Mouse (Mus musculus) liver, embryonic 13.5 days (tissue): ENCODE measurements around the gene Gm42906. TPM values are rescaled to one million over a fixed set of nuclear protein-coding genes. Genes with fewer than 3 reads are reported as not detected.
A peak's percentile ranks its signal among the peaks of the same experiment; 100 is the strongest.

Experiments
- ATAC-seq: fragments of 200-750 bp; cut with Nextera tagmentation; 2 replicates; pipeline ENCODE4 v1.8.0; 2017; ENCODE audit warnings: low read depth, mild to moderate bottlenecking, moderate number of reproducible peaks, moderate library complexity
- DNase-seq: peaks from one replicate; pipeline ENCODE4 v3.0.0; 2022
- H3K27ac ChIP-seq: fragments of 300-500 bp; sonication (generic); 2 replicates; pipeline ENCODE4 v1.5.1; 2015; ENCODE audit warnings: moderate library complexity, mild to moderate bottlenecking, inconsistent platforms
- H3K27me3 ChIP-seq: fragments of 300-500 bp; sonication (generic); 2 replicates; pipeline ENCODE4 v1.6.1; 2015; ENCODE audit warnings: mild to moderate bottlenecking, inconsistent platforms
- H3K36me3 ChIP-seq: fragments of 300-500 bp; sonication (generic); 2 replicates; pipeline ENCODE4 v1.6.1; 2015; ENCODE audit warnings: mild to moderate bottlenecking, inconsistent platforms
- H3K4me1 ChIP-seq: fragments of 300-500 bp; sonication (generic); replicated peaks from 2 replicates; pipeline ENCODE4 v1.6.1; 2015; ENCODE audit warnings: inconsistent platforms
- H3K4me2 ChIP-seq: fragments of 300-500 bp; sonication (generic); 2 replicates; pipeline ENCODE4 v1.6.1; 2015; ENCODE audit warnings: inconsistent platforms, mild to moderate bottlenecking, moderate library complexity
- H3K4me3 ChIP-seq: fragments of 300-500 bp; sonication (generic); replicated peaks from 2 replicates; pipeline ENCODE4 v1.5.1; 2015; ENCODE audit warnings: mild to moderate bottlenecking, inconsistent platforms
- H3K9ac ChIP-seq: fragments of 300-500 bp; sonication (generic); 2 replicates; pipeline ENCODE4 v1.6.1; 2015; ENCODE audit warnings: mild to moderate bottlenecking, inconsistent platforms
- H3K9me3 ChIP-seq: fragments of 300-500 bp; sonication (generic); replicated peaks from 2 replicates; pipeline ENCODE4 v1.6.1; 2016; ENCODE audit warnings: inconsistent platforms
- whole genome bisulfite sequencing: fragments of 180-500 bp; shearing (Covaris S2); methylation state at CpG from one replicate; pipeline ENCODE4 v1.1.7; 2015; ENCODE audit not compliant: insufficient replicate concordance; 5-methylcytosine and 5-hydroxymethylcytosine counted together
- polyA plus RNA-seq: library from polyadenylated mRNA; unstranded; fragments of >200 nt; fragmentation: Nextera tagmentation; extraction: Ambion mirVana; gene quantifications from 2 replicates; pipeline ENCODE4 v1.2.1, GENCODE M21; 2015

Gm42906 gene
- polyA plus RNA-seq, 1 experiment from 2014 or later = not detected

DNA sequence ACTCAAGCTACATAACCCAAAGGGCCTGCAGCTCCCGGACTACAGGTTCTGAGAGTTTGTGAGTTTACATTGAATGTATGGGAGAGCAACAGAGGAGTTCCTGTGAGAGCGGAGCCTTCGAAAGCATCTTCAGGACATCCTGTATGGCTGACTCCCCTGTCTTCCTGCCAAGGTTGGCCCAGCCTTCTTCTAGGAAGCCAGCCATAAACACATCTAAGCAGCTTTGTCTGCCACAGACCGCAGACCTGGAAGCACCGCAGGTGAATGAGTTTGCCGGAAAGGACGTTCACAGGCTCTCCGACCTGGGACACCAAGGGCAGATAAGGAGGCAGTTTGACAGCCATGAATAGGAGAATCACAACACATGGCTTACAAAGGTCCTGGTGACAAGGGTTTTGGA lies 246.7 kb downstream of the Gm42906 start:
- no peaks in the 10 kb centered on the region for H3K27me3 ChIP-seq
- H3K27ac ChIP-seq = no peak overlapping the region
- H3K4me3 ChIP-seq = no peak overlapping the region
- no peak overlapping the region for H3K4me2 ChIP-seq
- DNase-seq = no peak
- H3K36me3 ChIP-seq = no peaks in the 10 kb centered on the region
- H3K9ac ChIP-seq = no peak overlapping the region
- no peaks in the 10 kb centered on the region for H3K9me3 ChIP-seq
- WGBS = 81% methylated on average over 8 of the region's 8 CpGs
- no peak for ATAC-seq
- 0 out of 2 replicates have a peak, but pooled peaks cover 2% of the 10 kb centered on the region for H3K4me1 ChIP-seq

DNA sequence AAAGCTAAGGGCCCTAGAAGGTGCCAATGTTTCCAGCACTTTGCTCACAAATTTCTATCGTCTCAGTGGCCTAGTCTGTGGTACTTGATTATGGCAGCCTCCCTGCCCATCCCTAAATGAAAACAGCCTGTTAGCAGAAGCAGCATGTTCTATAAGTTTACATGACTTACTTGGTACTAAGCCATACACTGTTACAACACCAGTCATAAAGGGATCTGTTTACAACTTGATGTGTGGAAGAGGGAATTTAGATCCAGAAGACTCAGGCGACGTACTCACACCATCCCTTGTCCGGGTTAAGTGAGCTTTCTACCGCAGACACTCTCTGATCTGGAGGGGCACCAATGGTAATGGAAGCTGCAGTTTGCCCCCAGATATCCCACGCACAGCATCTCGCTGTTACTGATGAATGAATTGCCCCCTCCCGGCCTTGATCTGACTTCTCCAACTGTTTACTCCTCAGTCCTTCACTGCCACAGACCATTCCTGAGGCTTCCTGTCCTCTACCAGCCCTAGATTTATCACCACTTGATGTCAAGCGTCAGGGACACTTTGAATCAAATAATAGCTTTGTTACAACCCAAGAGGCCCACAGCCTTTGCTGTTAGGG lies 247.7 kb downstream of the Gm42906 start:
- no peak overlapping the region for H3K4me3 ChIP-seq
- no peak for DNase-seq
- H3K27me3 ChIP-seq = no peaks in the 10 kb centered on the region
- no peaks in the 10 kb centered on the region for H3K9me3 ChIP-seq
- no peaks in the 10 kb centered on the region for H3K36me3 ChIP-seq
- H3K4me1 ChIP-seq = peaks cover 3% of the 10 kb centered on the region; the same call in 1 of the 2 replicates
- no peak overlapping the region for H3K27ac ChIP-seq
- ATAC-seq = no peak
- H3K4me2 ChIP-seq = no peak overlapping the region
- 73% methylated on average over 9 of the region's 9 CpGs for WGBS
- no peak overlapping the region for H3K9ac ChIP-seq

DNA sequence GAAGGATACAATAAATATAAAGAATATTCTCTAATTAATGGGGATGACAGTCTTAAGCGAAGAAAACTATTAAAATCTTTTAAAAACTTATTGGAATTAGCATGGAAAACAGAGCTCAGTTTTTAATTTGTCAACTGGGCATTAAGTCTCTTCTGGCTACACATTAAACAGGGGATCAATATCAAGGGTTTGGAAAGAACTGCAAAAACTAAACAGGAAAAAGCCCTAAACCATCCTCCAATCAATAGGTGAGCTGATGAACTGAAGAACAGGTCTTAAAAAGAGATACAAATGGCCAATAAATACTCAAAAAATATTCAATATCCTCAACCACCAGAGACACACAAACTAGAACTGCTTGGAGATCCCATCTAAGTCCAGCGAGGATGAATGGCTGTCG lies 250.8 kb downstream of the Gm42906 start:
- Histone ChIP-seq H3K4me2 (no peak overlapping the region), H3K9ac (no peak overlapping the region), H3K9me3 (no peaks in the 10 kb centered on the region), H3K27ac (no peak overlapping the region), H3K36me3 (no peaks in the 10 kb centered on the region), H3K4me1 (peaks cover 9% of the 10 kb centered on the region; the same call in 1 of the 2 replicates), H3K4me3 (no peak overlapping the region), H3K27me3 (no peaks in the 10 kb centered on the region)
- DNase-seq (no peak), ATAC-seq (no peak)
- 69% methylated on average over 3 of the region's 3 CpGs for WGBS

DNA sequence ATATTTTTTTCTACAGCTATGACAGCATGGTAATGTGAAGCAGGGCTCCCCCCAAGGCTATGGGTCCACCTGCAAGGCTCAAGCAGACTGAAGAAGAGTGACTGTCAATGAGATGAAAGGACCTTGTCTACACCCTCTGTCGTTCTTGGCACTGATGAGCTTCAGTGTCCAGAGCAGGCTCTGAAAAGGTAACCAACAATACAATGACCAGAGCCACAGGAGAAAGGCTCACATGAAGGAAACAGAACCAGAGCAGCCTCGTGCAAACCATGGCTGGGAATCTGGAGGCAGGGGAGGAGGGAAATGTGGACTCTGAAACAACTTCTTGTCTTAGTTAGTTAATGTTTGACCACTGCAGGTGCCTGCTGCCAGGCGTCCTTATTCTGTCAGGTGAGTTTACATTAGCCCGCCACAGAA lies 252.1 kb downstream of the Gm42906 start:
- Histone ChIP-seq H3K27me3 (no peaks in the 10 kb centered on the region), H3K9me3 (no peaks in the 10 kb centered on the region), H3K9ac (no peak overlapping the region), H3K27ac (peak overlapping the region; percentile 13; the same call in 1 of the 2 replicates), H3K4me3 (no peak overlapping the region), H3K4me2 (no peak overlapping the region), H3K4me1 (peaks cover 9% of the 10 kb centered on the region; the same call in 1 of the 2 replicates), H3K36me3 (no peaks in the 10 kb centered on the region)
- DNase-seq = no peak
- WGBS = 43% methylated on average over 4 of the region's 4 CpGs
- ATAC-seq = peak; percentile 46

- Histone ChIP-seq H3K9ac (no peak overlapping the region), H3K27ac (no peak overlapping the region), H3K36me3 (no peaks in the 10 kb centered on the region), H3K9me3 (no peaks in the 10 kb centered on the region), H3K4me1 (peaks cover 9% of the 10 kb centered on the region; the same call in 1 of the 2 replicates), H3K4me2 (no peak overlapping the region), H3K27me3 (no peaks in the 10 kb centered on the region), H3K4me3 (no peak overlapping the region)
- ATAC-seq (no peak), DNase-seq (no peak)
- WGBS = 65% methylated on average over 7 of the region's 7 CpGs
Observed at GRCm38 (mm10) chr5:151174485-151175460, 253.2 kb downstream of the Gm42906 start.

DNA sequence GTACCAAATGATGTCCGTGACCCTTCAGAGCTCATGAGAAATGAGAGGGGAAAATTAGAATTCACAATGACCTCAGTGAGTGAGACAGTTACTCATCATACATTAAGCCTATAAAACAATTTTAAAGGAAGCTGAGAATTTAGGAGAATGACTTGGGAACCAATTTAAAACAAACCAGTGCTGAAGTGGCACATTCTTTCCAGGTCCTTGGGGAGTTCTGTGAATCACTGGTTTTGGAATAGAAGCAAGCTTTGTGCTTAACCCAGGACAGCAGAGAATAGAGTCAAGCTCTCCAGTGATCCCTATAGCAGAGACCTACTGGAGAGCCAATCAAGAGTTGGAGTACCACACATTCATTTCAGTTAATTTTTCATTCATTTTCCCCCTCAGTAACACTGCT lies 254.2 kb downstream of the Gm42906 start:
- no peak for DNase-seq
- no peak overlapping the region for H3K4me2 ChIP-seq
- no peaks in the 10 kb centered on the region for H3K9me3 ChIP-seq
- H3K36me3 ChIP-seq = no peaks in the 10 kb centered on the region
- WGBS = 70% methylated on average over 1 of the region's 1 CpGs
- H3K27ac ChIP-seq = no peak overlapping the region
- no peaks in the 10 kb centered on the region for H3K27me3 ChIP-seq
- no peak overlapping the region for H3K4me3 ChIP-seq
- peaks cover 9% of the 10 kb centered on the region; the same call in 1 of the 2 replicates for H3K4me1 ChIP-seq
- no peak for ATAC-seq
- no peak overlapping the region for H3K9ac ChIP-seq

DNA sequence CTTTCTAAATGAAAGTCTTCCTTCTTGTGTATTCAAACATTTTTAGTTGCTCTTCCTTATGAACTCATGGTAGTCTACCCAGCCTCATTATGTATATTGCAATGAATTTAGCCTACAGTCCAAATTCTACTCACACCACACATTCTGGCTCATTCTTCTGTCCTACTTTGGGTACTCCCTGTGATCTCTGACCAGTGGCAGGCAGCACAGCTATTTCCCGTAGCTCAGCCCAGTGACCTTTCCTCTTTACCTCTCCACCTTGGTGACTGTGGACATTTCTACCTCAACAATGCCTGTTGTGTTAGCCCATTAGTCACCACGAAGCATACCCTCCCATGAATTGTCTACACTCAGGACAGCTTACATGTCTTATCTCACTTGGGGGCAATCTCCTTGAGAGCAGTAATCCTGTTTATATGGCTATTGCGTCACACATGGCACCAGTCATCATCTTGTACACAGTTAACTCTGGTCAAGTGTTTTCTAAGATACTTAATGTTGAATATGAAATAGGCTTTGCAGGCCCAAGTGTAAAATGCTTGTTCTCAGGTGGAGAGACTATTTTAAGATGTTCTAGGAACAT lies 257.7 kb downstream of the Gm42906 start:
- no peak for ATAC-seq
- H3K9me3 ChIP-seq = no peaks in the 10 kb centered on the region
- H3K4me1 ChIP-seq = peaks cover 5% of the 10 kb centered on the region; the same call in 1 of the 2 replicates
- no peak overlapping the region for H3K27ac ChIP-seq
- H3K9ac ChIP-seq = no peak overlapping the region
- DNase-seq = no peak
- H3K4me3 ChIP-seq = no peak overlapping the region
- 51% methylated on average over 3 of the region's 3 CpGs for WGBS
- H3K4me2 ChIP-seq = no peak overlapping the region
- no peaks in the 10 kb centered on the region for H3K27me3 ChIP-seq
- no peaks in the 10 kb centered on the region for H3K36me3 ChIP-seq

GRCm38 (mm10) chr5:151168191-151168590 lies 259.8 kb downstream of the Gm42906 start:
- Histone ChIP-seq H3K4me3 (no peak overlapping the region), H3K36me3 (no peaks in the 10 kb centered on the region), H3K9me3 (no peaks in the 10 kb centered on the region), H3K4me1 (no peaks in the 10 kb centered on the region), H3K27ac (no peak overlapping the region), H3K9ac (no peak overlapping the region), H3K4me2 (no peak overlapping the region), H3K27me3 (no peaks in the 10 kb centered on the region)
- 59% methylated on average over 3 of the region's 3 CpGs for WGBS
- DNase-seq = no peak
- ATAC-seq = no peak

DNA sequence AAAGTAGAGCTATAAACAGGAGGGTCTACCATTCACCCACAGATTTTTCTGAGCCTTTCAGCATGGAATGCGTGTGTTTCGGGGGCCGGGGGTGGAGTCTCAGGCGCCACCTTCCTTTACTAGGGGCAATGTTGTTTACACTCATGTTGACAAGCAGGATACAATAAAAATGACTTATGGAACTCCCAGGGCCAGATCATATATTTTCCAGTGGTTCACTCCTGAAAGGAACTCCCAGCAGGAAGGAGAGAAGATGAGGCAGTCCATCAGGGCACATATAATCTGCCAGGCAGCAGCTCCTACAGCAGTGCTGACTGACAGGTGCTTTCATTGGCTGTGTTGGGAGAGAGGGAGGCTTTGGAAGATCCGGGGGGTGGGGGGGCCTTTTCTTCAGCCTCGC lies 260.3 kb downstream of the Gm42906 start:
- no peak overlapping the region for H3K4me2 ChIP-seq
- no peaks in the 10 kb centered on the region for H3K36me3 ChIP-seq
- H3K27me3 ChIP-seq = no peaks in the 10 kb centered on the region
- no peak overlapping the region for H3K27ac ChIP-seq
- no peaks in the 10 kb centered on the region for H3K9me3 ChIP-seq
- ATAC-seq (no peak), DNase-seq (no peak)
- no peak overlapping the region for H3K4me3 ChIP-seq
- 68% methylated on average over 6 of the region's 6 CpGs for WGBS
- H3K4me1 ChIP-seq = 0 out of 2 replicates have a peak, but pooled peaks cover 3% of the 10 kb centered on the region
- no peak overlapping the region for H3K9ac ChIP-seq

DNA sequence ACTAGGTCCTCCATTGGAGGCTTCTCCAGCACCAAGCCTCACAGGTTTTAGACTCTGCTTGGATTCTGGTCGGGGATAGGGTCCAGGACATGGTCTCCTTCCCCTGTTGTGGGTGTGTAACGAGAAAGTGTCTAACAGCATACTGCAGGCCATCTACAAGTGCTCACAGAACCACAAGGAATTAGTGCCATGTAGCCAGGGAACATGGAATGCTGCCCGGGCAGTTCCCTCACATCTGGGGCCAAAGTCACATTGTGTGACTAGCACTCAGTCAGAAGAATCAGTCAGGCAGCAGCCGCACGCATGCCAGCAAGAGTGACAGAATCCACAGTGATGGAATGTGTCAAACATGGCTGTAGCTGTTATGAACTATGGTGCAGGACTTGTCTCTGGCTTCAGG lies 261.7 kb downstream of the Gm42906 start:
- no peak overlapping the region for H3K4me2 ChIP-seq
- H3K4me1 ChIP-seq = 0 out of 2 replicates have a peak, but pooled peaks cover 6% of the 10 kb centered on the region
- ATAC-seq (no peak), DNase-seq (no peak)
- H3K27me3 ChIP-seq = no peaks in the 10 kb centered on the region
- H3K36me3 ChIP-seq = no peaks in the 10 kb centered on the region
- H3K9me3 ChIP-seq = no peaks in the 10 kb centered on the region
- WGBS = 63% methylated on average over 5 of the region's 5 CpGs
- H3K4me3 ChIP-seq = no peak overlapping the region
- no peak overlapping the region for H3K27ac ChIP-seq
- H3K9ac ChIP-seq = no peak overlapping the region

GRCm38 (mm10) chr5:151165381-151166016 lies 262.5 kb downstream of the Gm42906 start:
- Histone ChIP-seq H3K27me3 (no peaks in the 10 kb centered on the region), H3K27ac (no peak overlapping the region), H3K4me1 (0 out of 2 replicates have a peak, but pooled peaks cover 6% of the 10 kb centered on the region), H3K4me3 (no peak overlapping the region), H3K9me3 (no peaks in the 10 kb centered on the region), H3K36me3 (no peaks in the 10 kb centered on the region), H3K9ac (no peak overlapping the region), H3K4me2 (no peak overlapping the region)
- WGBS = 64% methylated on average over 6 of the region's 6 CpGs
- ATAC-seq (no peak), DNase-seq (no peak)
